Mouse (Mus musculus) erythroblast, embryonic 14.5 days (primary cell): ENCODE results near the gene Icam5. TPM values are rescaled to one million over a fixed set of nuclear protein-coding genes. Genes with fewer than 3 reads are reported as not detected.
"Not testable (repeated sequence)": the region's sequence is repeated elsewhere in the genome, so short reads cannot be mapped to it uniquely, and the experiment has no call there.

Source experiments
- H3K27me3 ChIP-seq: 2 replicates; pipeline ENCODE4 v1.6.1; 2012; ENCODE audit warnings: inconsistent platforms; ENCODE audit not compliant: control insufficient read depth
- H3K36me3 ChIP-seq: 2 replicates; pipeline ENCODE4 v1.6.1; 2012; ENCODE audit warnings: mild to moderate bottlenecking, inconsistent platforms; ENCODE audit not compliant: control insufficient read depth
- H3K4me1 ChIP-seq: 2 replicates; pipeline ENCODE4 v1.6.1; 2012; ENCODE audit warnings: inconsistent platforms; ENCODE audit not compliant: control insufficient read depth
- H3K4me3 ChIP-seq: replicated peaks from 2 replicates; pipeline ENCODE3; 2012; ENCODE audit warnings: moderate library complexity, mild to moderate bottlenecking, inconsistent platforms
- H3K9me3 ChIP-seq: 2 replicates; pipeline ENCODE4 v1.6.1; 2012; ENCODE audit warnings: low read length, inconsistent platforms, mixed read lengths; ENCODE audit not compliant: control insufficient read depth
- GATA1 ChIP-seq: IDR thresholded peaks from 2 replicates; pipeline ENCODE4 v1.6.1; 2012; ENCODE audit warnings: low read length, inconsistent platforms, mixed read lengths
- TAL1 ChIP-seq: IDR thresholded peaks from 3 replicates; pipeline ENCODE4 v1.6.1; 2012; ENCODE audit warnings: low read length, inconsistent platforms, mixed read lengths
- polyA plus RNA-seq: library from polyadenylated mRNA; stranded (reverse); fragments of >175 nt; gene quantifications from 2 replicates; pipeline ENCODE4 v1.2.3, GENCODE M21; 2012

Icam5 gene
- polyA plus RNA-seq, 1 experiment = 0.86 TPM

GRCm38 (mm10) chr9:21041308-21041707 is 9.4 kb downstream of the Icam5 start:
- no peak for TF ChIP-seq TAL1
- TF ChIP-seq GATA1 = no peak
- Histone ChIP-seq H3K36me3 (peaks cover 10% of the 10 kb centered on the region), H3K4me1 (peaks cover 56% of the 10 kb centered on the region), H3K27me3 (peaks cover 28% of the 10 kb centered on the region), H3K9me3 (peaks cover 15% of the 10 kb centered on the region), H3K4me3 (no peak overlapping the region)

DNA sequence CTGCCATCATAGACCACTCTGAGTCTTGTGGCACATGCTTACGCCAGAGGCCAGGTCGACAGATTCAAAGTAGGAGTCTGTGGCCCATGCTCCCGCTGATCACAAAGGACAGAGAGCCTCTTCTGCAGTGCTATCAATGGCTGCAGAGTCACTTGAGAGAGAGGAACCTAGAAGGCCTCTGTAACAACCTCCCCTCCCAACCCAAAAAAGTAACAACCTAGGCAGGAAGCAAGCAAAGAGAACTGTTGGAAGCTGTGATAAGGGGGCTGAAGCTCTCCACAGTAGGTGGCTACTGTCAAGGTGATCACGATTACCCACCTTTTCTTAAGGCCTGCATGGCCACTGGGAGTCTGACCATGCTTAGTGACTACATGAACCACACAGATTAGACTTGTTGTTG is 11.7 kb downstream of the Icam5 start:
- Histone ChIP-seq H3K9me3 (peaks cover 2% of the 10 kb centered on the region; the same call in 1 of the 2 replicates), H3K27me3 (peaks cover 8% of the 10 kb centered on the region), H3K4me1 (peaks cover 35% of the 10 kb centered on the region), H3K36me3 (peaks cover 2% of the 10 kb centered on the region; the same call in 1 of the 2 replicates), H3K4me3 (no peak overlapping the region)
- TF ChIP-seq TAL1 = no peak

GRCm38 (mm10) chr9:21044785-21045184 is 12.9 kb downstream of the Icam5 start:
- H3K4me3 ChIP-seq, H3K27me3 ChIP-seq, H3K9me3 ChIP-seq, H3K36me3 ChIP-seq: not testable (repeated sequence)
- H3K4me1 ChIP-seq = peaks cover 25% of the 10 kb centered on the region

- no peaks in the 10 kb centered on the region for H3K9me3 ChIP-seq
- H3K4me1 ChIP-seq = peaks cover 21% of the 10 kb centered on the region
- no peak overlapping the region for H3K4me3 ChIP-seq
- H3K27me3 ChIP-seq = peaks cover 2% of the 10 kb centered on the region; the same call in 1 of the 2 replicates
- H3K36me3 ChIP-seq = no peaks in the 10 kb centered on the region
- no peak for TF ChIP-seq TAL1
- TF ChIP-seq GATA1 = no peak
Measured at GRCm38 (mm10) chr9:21045235-21045634, 13.4 kb downstream of the Icam5 start.

DNA sequence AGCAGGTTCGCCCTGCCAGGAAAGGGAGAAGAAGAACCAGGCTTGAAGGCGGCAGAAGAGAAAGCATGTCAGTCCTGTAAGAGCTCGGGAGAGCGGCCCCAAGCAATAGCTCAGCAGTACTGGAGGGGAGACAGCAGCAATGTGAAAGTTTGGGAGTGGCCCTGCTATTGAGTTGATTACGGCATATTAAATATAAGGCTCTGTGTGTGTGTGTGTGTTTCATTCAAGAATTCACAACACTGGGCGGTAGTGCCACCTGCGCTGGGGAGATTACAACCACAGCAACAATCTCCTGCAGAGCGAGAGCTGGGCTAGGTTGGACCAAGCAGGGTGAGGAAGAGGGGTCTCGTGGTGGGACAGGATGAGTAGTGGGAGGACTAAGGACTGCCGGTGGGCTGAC is 19.7 kb downstream of the Icam5 start:
- H3K4me1 ChIP-seq = peaks cover 16% of the 10 kb centered on the region
- no peak for TF ChIP-seq TAL1
- no peak for TF ChIP-seq GATA1

DNA sequence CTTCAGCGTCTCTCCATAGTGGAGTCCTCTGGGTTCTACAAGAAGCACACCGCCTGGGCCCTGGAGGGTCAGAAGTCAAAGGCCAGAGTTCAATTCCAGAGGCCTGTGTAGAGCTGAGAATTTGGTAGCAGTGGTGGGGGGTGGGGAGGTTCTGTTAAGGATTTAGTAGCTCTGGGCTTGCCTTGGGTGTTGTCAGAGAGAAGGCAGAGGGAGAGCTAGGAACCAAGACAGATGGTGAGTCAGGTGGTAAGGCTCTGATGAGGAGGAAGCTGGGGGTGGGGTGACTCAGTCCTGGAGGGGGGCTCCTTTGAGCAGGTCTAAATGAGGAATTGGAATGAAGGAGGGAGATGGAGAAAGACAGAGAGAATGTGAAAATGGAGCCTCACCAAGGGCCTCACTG is 31.1 kb downstream of the Icam5 start:
- no peaks in the 10 kb centered on the region for H3K27me3 ChIP-seq
- peaks cover 48% of the 10 kb centered on the region for H3K36me3 ChIP-seq
- peaks cover 4% of the 10 kb centered on the region for H3K4me1 ChIP-seq

More for the DNA sequence above, 19.7 kb downstream of the Icam5 start:
- no peaks in the 10 kb centered on the region for H3K9me3 ChIP-seq
- no peaks in the 10 kb centered on the region for H3K36me3 ChIP-seq
- H3K4me3 ChIP-seq = no peak overlapping the region
- H3K27me3 ChIP-seq = peaks cover 4% of the 10 kb centered on the region

DNA sequence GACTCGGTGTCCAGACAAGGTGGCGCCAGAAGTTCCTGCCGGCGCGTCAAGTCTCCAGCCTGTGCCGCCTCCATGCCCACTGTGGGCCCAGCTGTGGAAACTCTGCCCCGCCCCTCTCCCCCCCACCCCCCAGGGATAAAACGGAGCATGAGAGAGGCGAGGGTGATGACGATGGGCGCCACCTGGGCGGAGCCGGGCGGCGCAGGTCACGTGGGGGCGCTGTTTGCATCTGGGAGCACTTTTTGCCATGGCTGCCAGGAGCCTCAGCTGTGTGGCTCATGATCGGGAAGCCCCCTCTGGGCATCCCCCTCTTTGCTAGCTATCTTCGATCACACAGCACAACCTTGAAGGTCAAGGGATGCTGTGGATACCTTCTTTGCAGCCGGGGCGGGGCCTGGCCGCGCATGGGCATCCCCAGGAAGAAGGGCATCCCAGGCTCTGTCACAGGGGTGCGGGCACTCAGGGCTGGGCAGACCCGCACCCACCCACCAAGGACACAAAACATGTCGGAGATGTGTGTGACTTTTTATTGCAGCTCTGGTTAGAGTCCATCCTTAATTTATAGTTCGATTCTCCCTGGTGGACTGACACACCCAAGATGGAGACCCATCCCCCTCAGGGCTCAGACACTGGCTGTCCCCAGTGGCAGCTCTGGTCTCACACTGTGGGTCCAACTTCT is 35.3 kb downstream of the Icam5 start, which contains the start of gene Zglp1:
Gene Zglp1 (minus strand): TSS at position 88 of the 679 bp plus-strand sequence.
- no peak within 1 kb of the TSS for H3K4me3 ChIP-seq
- H3K4me1 ChIP-seq = peaks cover 16% of the 10 kb centered on the region
- no peaks in the 10 kb centered on the region for H3K27me3 ChIP-seq
- H3K36me3 ChIP-seq = peaks cover 67% of the 10 kb centered on the region
- no peak for TF ChIP-seq GATA1
- TF ChIP-seq TAL1 = no peak
- no peaks in the 10 kb centered on the region for H3K9me3 ChIP-seq

More for the DNA sequence above, 31.1 kb downstream of the Icam5 start:
- Histone ChIP-seq H3K4me3 (no peak overlapping the region), H3K9me3 (no peaks in the 10 kb centered on the region)
- TF ChIP-seq TAL1 (no peak), GATA1 (no peak)

DNA sequence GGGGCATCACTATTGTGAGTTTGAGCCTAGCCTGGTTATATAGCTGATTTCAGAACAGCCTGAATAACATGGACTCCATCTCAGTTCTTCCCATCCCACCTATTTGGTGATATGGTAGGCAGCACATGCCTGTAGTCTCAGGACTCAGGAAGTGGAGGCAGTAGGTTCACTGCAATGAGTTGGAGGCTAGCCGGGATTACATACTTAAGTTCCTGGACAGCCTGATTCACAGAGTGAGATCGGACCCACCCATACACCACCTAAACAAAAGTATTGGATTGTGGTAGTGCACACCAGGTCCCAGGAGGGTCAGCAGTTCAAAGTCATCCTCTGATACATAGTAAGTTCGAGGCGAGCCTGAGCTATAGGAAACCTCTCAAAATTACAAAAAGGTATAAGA is 40.8 kb downstream of the Icam5 start:
- peaks cover 67% of the 10 kb centered on the region for H3K36me3 ChIP-seq
- H3K4me3 ChIP-seq = peak overlapping the region; percentile 66
- H3K4me1 ChIP-seq = peaks cover 36% of the 10 kb centered on the region
- no peak for TF ChIP-seq GATA1
- no peak for TF ChIP-seq TAL1
- H3K9me3 ChIP-seq = no peaks in the 10 kb centered on the region
- H3K27me3 ChIP-seq = no peaks in the 10 kb centered on the region

DNA sequence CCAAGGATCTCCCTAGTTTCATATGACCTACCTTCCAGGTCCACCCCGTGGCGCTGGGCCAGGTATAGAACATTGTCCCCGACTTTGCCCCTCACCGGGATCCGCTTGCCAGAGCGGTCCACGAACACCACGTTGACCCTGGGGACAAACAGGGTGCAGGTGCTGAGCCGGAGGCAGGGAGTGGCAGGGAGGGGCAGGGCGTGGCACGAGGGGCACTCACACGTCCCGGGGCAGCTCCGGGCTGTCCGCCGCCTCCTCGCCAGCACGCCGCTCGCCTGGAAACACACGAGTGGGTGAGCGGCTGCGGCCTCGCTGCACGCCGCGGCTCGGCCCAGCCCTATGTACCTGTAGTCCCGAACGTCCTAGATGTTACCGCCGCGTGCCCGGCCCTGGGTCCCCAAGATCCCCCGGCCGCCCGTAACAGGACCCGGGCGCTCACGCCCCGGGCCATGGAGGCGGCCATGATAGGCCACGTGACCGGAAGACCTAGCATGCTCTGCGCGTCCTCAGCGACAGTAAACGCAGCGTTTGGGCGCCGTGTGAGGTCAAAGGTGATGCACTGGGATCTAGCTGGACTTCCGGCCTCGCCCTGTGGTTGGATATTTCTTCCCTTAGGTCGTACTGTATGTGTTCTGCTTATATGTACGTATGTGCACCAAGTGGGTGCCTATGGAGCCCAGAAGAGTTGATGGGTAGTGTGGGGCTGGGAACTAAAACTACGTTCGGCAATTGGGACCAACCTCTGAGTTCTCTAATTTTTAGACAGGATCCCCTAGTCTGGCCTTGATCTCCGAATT is 41.4 kb downstream of the Icam5 start, which contains the start of the genes Gm49373 and Fdx1l:
Gene Gm49373 (minus strand): TSS at position 53 of the 797 bp plus-strand sequence.
Gene Fdx1l (minus strand): TSS at position 571 of the 797 bp plus-strand sequence.
- H3K27me3 ChIP-seq = no peaks in the 10 kb centered on the region
- peaks cover 67% of the 10 kb centered on the region for H3K36me3 ChIP-seq
- TF ChIP-seq TAL1 (no peak), GATA1 (no peak)
- H3K9me3 ChIP-seq = no peaks in the 10 kb centered on the region
- peak within 1 kb of the TSS; percentile 66 for H3K4me3 ChIP-seq
- H3K4me1 ChIP-seq = peaks cover 36% of the 10 kb centered on the region
